Mouse (Mus musculus): ENCODE results near the gene Rag2. TPM values are rescaled to one million over a fixed set of nuclear protein-coding genes. Genes with fewer than 3 reads are reported as not detected.

Gene Rag2
- 0.07 and 0.15 TPM in 2 replicates for polyA plus RNA-seq (2012)

GRCm38 (mm10) chr2:101624526-101624925 is at the start of gene Rag2:
Gene Rag2, plus strand, starts transcription at chr2:101624718.

GRCm38 (mm10) chr2:101649114-101649671 is 24.7 kb downstream of the Rag2 start, which contains the start of the genes Rag1 and B230118H07Rik:
Gene Rag1, minus strand, starts transcription at chr2:101649501.
Gene B230118H07Rik, minus strand, starts transcription at chr2:101649532.

GRCm38 (mm10) chr2:101678236-101679021 is 53.9 kb downstream of the Rag2 start, which contains the start of gene Traf6:
Gene Traf6, plus strand, starts transcription at chr2:101678429.

Other genes with a start within 250 kb of the Rag2 start
- gene Rag1, start 24.8 kb downstream of the Rag2 start, polyA plus RNA-seq (2012), result 0.03 and 0.09 TPM in 2 replicates
- gene B230118H07Rik, start 24.8 kb downstream of the Rag2 start, polyA plus RNA-seq (2012), result 2.8 and 2.9 TPM in 2 replicates
- 3.1 and 3.2 TPM in 2 replicates for gene Traf6, start 53.7 kb downstream of the Rag2 start, polyA plus RNA-seq (2012)